Mouse (Mus musculus): ENCODE data around the gene Cox7a2l.

The Cox7a2l gene

GRCm38 (mm10) chr17:83453587-83453986 is 63.5 kb downstream of the Cox7a2l start:
- DNase-seq (ENCODE audit: low spot score in 2 of 2), result no peak

GRCm38 (mm10) chr17:83452451-83452850 is 64.7 kb downstream of the Cox7a2l start:
- no peak for DNase-seq (ENCODE audit: low spot score in 2 of 2)

Measured in spleen, postnatal 4 days (tissue).